Mouse (Mus musculus): Measurements from ENCODE around the gene Arhgef1.

Gene Arhgef1

GRCm38 (mm10) chr7:24902630-24903443 is at the start of gene Arhgef1:
Gene Arhgef1, plus strand, starts transcription at chr7:24902912.
- peak; percentile 86 for DNase-seq

GRCm38 (mm10) chr7:24853233-24853563 is 49.5 kb upstream of the Arhgef1 start:
- DNase-seq: no peak

DNA sequence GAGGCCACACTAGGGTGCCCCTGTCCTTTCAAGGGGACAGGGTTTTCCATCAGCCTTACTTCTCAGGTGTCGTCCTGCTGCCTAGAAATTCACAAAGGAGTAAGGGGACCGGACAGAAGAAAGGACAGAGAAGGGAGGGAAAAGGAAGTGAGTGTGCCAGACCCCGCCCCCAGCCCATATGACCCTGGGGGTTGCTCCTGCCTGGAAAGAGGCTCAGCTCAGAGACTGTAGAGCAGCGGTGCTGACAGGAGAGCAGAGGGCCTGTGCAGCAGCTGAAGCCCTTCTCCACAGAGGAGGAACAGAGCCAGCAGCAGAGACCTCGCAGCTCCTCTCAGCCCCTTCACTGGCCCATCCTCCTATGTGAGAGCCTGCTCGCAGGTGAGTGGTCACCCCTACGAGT is 49.0 kb upstream of the Arhgef1 start:
- DNase-seq: peak; percentile 53

- no peak for DNase-seq
These were observed 46.1 kb upstream of the Arhgef1 start for GRCm38 (mm10) chr7:24856460-24857120.

GRCm38 (mm10) chr7:24859234-24859633 is 43.5 kb upstream of the Arhgef1 start:
- peak; percentile 85 for DNase-seq

- no peak for DNase-seq
These were observed 40.8 kb upstream of the Arhgef1 start, which contains the start of gene Gm9844 for GRCm38 (mm10) chr7:24861913-24862312. Gene Gm9844, plus strand, starts transcription at chr7:24862213.

- no peak for DNase-seq
These were observed 39.9 kb upstream of the Arhgef1 start for GRCm38 (mm10) chr7:24862853-24863252.

GRCm38 (mm10) chr7:24864156-24864555 is 38.6 kb upstream of the Arhgef1 start:
- DNase-seq: no peak

DNA sequence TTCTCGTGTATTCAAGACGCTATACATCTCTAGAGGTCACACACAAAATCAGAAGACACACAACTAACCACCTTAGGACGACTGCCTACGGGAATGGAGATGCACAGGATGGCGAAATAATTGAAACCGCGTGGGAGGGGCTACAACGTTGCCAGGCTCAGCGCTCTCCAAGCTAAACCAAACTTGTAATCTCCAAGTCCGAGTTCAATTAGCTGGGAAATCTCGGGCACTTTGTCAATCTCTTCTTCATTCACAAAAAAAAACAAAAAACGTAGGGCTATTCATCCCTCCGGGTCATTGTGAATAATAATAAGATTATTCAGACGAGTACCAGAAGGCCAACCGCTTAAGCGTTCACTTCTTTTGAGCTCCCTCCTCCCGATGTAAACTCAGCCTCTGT is 33.6 kb upstream of the Arhgef1 start:
- no peak for DNase-seq

DNA sequence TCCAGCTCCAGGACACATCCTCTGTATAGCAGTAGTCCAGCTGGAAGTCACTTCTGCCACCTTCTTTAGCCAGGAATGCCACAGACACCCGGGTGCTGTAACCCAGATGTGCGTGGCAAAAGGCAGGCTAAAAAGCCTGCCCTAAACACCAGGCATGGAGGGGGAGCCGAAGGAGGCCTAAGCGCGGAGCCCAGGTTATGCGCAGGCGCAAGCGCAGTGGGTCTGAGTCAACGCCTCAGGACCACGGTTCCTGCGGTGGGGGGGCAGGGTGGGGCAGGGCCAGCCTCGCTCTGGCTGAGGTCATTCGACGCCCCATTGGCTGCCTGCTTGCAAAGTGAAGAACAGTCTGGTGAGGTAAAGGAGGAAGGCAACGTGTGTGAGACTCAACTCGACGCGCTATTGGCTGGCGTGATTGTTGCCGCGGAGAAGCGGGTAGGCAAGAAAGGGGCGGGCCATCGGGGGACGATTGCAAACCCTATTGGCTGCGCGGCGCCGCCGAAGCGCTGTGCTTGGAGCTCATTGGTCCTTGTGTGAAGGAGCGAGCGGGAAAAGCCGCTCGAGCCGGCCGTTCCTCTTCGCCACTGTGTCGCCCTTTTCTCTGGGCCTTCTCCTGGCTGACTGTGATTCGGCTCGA is 33.1 kb upstream of the Arhgef1 start, which contains the start of the genes Lypd4 and Dmrtc2:
TSS of gene Lypd4 (minus strand) at position 410 of the 634 bp plus-strand sequence.
TSS of gene Dmrtc2 (plus strand) at position 526 of the 634 bp plus-strand sequence.
- DNase-seq: no peak

GRCm38 (mm10) chr7:24877588-24877987 is 25.1 kb upstream of the Arhgef1 start:
- DNase-seq: no peak

- DNase-seq: no peak
These were observed 23.1 kb upstream of the Arhgef1 start for GRCm38 (mm10) chr7:24879620-24880019.

DNA sequence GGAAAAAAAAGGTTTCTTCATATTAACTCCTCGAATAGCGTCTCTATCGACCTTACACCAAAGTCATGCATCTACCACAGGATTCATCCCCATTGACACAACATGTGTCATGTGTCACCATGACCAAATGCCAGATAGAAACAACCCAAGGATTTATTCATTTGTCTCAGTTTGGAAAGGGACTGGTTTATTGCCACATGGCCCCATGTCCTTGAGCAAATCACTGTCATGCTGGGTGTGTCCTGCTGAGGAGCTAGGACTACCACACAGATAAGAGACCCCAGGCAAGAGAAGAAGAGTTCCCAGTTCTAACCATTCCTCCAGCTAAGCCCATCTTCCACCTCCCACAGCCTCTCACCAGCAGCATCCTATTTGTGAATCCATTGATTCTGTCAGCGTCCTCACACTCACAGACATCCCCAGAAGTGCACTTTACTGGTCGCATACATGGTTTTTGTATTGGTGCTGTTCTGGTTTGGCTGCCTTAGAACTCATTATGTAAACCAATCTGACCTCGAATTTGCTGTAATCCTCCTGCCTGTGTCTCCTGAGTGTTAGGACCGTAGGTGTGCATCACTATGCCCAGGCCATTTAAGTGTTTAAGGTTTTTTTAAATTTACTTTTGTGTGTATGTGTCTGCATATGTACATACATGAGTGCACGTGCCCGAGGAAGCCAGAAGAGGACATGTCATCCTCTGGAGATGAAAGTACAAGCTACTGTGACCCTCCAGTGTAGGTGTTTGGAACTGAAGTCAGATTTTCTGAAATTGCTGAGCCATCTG is 20.1 kb upstream of the Arhgef1 start:
- DNase-seq: no peak

DNA sequence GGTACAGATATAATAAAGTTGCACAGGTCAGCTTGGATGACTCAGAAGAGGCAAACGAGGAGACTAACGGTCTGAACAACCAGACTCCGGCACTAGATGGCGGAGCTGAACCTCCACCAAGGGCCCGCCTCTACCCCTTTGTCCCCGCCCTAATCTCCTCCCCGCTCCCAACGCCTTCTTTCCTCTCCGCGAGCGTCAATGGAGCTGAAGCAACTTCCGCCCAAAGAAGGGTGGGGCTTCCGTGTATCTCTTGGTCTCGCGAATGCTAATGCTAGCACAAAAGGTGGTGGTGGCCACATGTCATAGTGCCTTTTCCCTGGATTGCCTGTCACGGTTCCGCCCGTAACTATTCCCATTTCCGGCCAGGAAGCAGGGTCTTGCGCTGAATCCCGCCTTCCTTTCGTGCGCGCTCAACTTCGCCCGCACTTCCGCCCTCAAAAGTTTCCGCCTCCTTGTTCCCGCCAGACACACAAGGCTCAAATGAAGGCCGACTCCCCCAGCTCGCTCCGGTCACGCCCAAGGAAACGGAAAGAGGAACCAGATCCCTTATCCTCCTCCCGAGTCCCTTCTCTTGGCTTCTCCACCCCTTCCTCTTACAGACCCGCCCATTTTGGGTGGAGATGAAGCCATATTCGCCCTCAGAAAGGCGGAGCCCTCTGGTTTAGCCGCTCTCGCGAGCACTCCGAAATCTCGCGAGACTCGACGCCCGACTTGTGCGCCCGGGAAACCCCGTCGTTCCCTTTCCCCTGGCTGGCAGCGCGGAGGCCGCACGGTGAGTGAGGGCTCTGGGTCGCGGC is 18.6 kb upstream of the Arhgef1 start, which contains the start of gene Rps19:
TSS of gene Rps19 (plus strand) at position 476 of the 797 bp plus-strand sequence.
- peak; percentile 99 for DNase-seq

DNA sequence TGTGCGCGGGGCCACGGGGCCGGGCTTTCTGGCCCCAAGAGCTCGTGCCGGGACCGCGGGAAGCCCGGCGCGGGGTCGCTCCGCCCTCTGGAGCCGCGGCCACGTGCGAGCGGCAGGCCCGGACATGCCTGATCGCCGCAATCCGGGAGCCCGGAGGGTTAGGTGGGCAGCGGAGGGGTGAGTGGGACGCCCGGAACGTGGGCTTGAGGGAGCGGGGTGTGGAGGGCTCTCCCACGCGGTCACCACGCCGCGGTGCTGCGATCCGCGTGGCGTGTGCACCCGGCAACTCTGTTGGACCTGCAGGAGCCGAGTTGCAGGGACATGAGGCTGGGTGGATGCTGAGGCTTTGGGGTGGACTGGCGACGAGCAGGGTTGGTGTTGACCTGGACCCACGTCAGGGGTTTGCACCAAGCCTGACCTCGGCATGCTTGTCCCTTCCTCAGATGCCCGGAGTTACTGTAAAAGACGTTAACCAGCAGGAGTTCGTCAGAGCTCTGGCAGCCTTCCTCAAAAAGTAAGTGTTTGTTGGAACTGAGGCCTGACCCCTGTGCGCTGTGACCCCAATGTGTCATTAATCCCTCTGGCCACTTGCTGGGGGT is 17.9 kb upstream of the Arhgef1 start:
- no peak for DNase-seq

- DNase-seq: no peak
These were observed 17.0 kb upstream of the Arhgef1 start for GRCm38 (mm10) chr7:24885468-24886307.

DNA sequence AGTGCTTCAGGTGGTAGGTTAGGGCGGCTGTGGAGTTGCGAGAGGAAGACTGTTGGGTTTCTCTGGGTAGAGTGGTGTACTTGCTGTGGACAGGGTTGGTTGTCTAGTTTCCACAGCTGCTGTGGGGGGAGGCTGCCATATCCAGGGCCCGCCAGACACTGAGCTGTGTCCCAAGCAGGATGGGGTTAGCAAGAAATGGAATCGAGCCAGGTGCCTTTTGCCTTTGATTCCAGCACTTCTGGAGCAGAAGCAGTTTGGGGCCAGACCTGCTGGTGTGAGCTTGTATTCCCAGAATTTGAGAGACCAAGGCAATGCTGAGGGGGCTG is 16.4 kb upstream of the Arhgef1 start:
- DNase-seq: no peak

DNA sequence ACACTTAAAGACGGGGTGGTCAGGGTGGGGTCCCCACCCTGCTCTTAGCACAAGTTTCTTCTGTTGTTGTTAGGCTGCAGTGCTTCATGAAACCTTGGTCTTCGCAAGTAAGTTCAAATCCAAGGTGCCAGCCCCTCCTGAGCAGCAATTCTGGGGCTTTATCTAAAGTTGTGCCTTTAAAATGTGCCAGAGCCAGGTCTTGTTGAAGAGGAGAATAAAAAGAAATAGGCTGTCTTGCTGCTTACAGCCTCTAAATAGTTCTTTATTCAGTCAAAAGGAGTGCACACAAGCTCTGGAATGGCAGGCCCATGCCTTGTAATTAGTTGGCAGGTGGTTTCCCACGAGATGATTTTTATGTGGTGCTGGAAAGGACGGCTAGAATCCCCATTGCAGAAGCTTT is 15.6 kb upstream of the Arhgef1 start:
- no peak for DNase-seq

GRCm38 (mm10) chr7:24889431-24890220 is 13.1 kb upstream of the Arhgef1 start:
- no peak for DNase-seq
